Mouse (Mus musculus) kidney, embryonic 15.5 days (tissue): Measurements from ENCODE around the gene Cd6. TPM values are rescaled to one million over a fixed set of nuclear protein-coding genes. Genes with fewer than 3 reads are reported as not detected.

Experiments
- ATAC-seq: fragments of 200-750 bp; cut with Nextera tagmentation; replicated peaks from 2 replicates; pipeline ENCODE4 v1.8.0; 2017; ENCODE audit warnings: moderate TSS enrichment; ENCODE audit not compliant: low FRiP score
- H3K27ac ChIP-seq: fragments of 300-500 bp; sonication (generic); 2 replicates; pipeline ENCODE4 v1.5.1; 2015; ENCODE audit warnings: mild to moderate bottlenecking, inconsistent platforms
- H3K27me3 ChIP-seq: fragments of 300-500 bp; sonication (generic); 2 replicates; pipeline ENCODE4 v1.6.1; 2015; ENCODE audit warnings: inconsistent platforms
- H3K36me3 ChIP-seq: fragments of 300-500 bp; sonication (generic); 2 replicates; pipeline ENCODE4 v1.6.1; 2015; ENCODE audit warnings: inconsistent platforms
- H3K4me1 ChIP-seq: fragments of 300-500 bp; sonication (generic); 2 replicates; pipeline ENCODE4 v1.6.1; 2015; ENCODE audit warnings: inconsistent platforms
- H3K4me2 ChIP-seq: fragments of 300-500 bp; sonication (generic); 2 replicates; pipeline ENCODE4 v1.6.1; 2015; ENCODE audit warnings: moderate library complexity, mild to moderate bottlenecking, inconsistent platforms
- H3K4me3 ChIP-seq: fragments of 300-500 bp; sonication (generic); replicated peaks from 2 replicates; pipeline ENCODE4 v1.5.1; 2015; ENCODE audit warnings: mild to moderate bottlenecking, inconsistent platforms
- H3K9ac ChIP-seq: fragments of 300-500 bp; sonication (generic); 2 replicates; pipeline ENCODE4 v1.6.1; 2015; ENCODE audit warnings: mild to moderate bottlenecking, inconsistent platforms
- H3K9me3 ChIP-seq: fragments of 300-500 bp; sonication (generic); replicated peaks from 2 replicates; pipeline ENCODE4 v1.6.1; 2016; ENCODE audit warnings: inconsistent platforms
- WGBS: fragments of 180-500 bp; shearing (Covaris S2); methylation state at CpG from one replicate; pipeline ENCODE4 v1.1.7; 2015; ENCODE audit warnings: mixed read lengths; 5-methylcytosine and 5-hydroxymethylcytosine counted together
- polyA plus RNA-seq: library from polyadenylated mRNA; unstranded; fragments of >200 nt; fragmentation: Nextera tagmentation; extraction: Ambion mirVana; gene quantifications from 2 replicates; pipeline ENCODE4 v1.2.1, GENCODE M21; 2015

Gene Cd6
- polyA plus RNA-seq, 1 experiment from 2014 or later: 0.26 TPM

GRCm38 (mm10) chr19:10809428-10810175, 20.3 kb downstream of the Cd6 start:
- no peaks in the 10 kb centered on the region for H3K9me3 ChIP-seq
- no peak overlapping the region for H3K4me2 ChIP-seq
- no peak overlapping the region for H3K9ac ChIP-seq
- H3K4me1 ChIP-seq: no peaks in the 10 kb centered on the region
- no peak for ATAC-seq
- H3K36me3 ChIP-seq: no peaks in the 10 kb centered on the region
- no peaks in the 10 kb centered on the region for H3K27me3 ChIP-seq
- no peak overlapping the region for H3K27ac ChIP-seq
- 81% methylated on average over 11 of the region's 11 CpGs for WGBS
- H3K4me3 ChIP-seq: no peak overlapping the region

GRCm38 (mm10) chr19:10808524-10809233, 21.2 kb downstream of the Cd6 start:
- Histone ChIP-seq H3K4me3 (no peak overlapping the region), H3K36me3 (no peaks in the 10 kb centered on the region), H3K27ac (no peak overlapping the region), H3K4me1 (no peaks in the 10 kb centered on the region), H3K27me3 (no peaks in the 10 kb centered on the region), H3K4me2 (no peak overlapping the region), H3K9me3 (no peaks in the 10 kb centered on the region), H3K9ac (no peak overlapping the region)
- ATAC-seq: no peak
- 90% methylated on average over 12 of the region's 12 CpGs for WGBS

GRCm38 (mm10) chr19:10805661-10806285, 24.1 kb downstream of the Cd6 start:
- no peak overlapping the region for H3K9ac ChIP-seq
- no peak overlapping the region for H3K27ac ChIP-seq
- no peak overlapping the region for H3K4me3 ChIP-seq
- no peaks in the 10 kb centered on the region for H3K9me3 ChIP-seq
- no peaks in the 10 kb centered on the region for H3K36me3 ChIP-seq
- H3K4me2 ChIP-seq: no peak overlapping the region
- ATAC-seq: no peak
- no peaks in the 10 kb centered on the region for H3K27me3 ChIP-seq
- H3K4me1 ChIP-seq: 0 out of 2 replicates have a peak, but pooled peaks cover 3% of the 10 kb centered on the region
- WGBS: 80% methylated on average over 11 of the region's 11 CpGs

GRCm38 (mm10) chr19:10804850-10805660, 24.8 kb downstream of the Cd6 start:
- H3K27me3 ChIP-seq: no peaks in the 10 kb centered on the region
- H3K4me2 ChIP-seq: no peak overlapping the region
- no peak for ATAC-seq
- H3K4me3 ChIP-seq: no peak overlapping the region
- WGBS: 84% methylated on average over 2 of the region's 2 CpGs
- 0 out of 2 replicates have a peak, but pooled peaks cover 3% of the 10 kb centered on the region for H3K4me1 ChIP-seq
- H3K9me3 ChIP-seq: no peaks in the 10 kb centered on the region
- H3K9ac ChIP-seq: no peak overlapping the region
- no peak overlapping the region for H3K27ac ChIP-seq
- H3K36me3 ChIP-seq: no peaks in the 10 kb centered on the region

- H3K4me2 ChIP-seq: no peak overlapping the region
- H3K27me3 ChIP-seq: no peaks in the 10 kb centered on the region
- H3K9me3 ChIP-seq: no peaks in the 10 kb centered on the region
- ATAC-seq: no peak
- no peak overlapping the region for H3K4me3 ChIP-seq
- no peak overlapping the region for H3K9ac ChIP-seq
- 66% methylated on average over 5 of the region's 5 CpGs for WGBS
- H3K36me3 ChIP-seq: no peaks in the 10 kb centered on the region
- 0 out of 2 replicates have a peak, but pooled peaks cover 3% of the 10 kb centered on the region for H3K4me1 ChIP-seq
- H3K27ac ChIP-seq: no peak overlapping the region
Observed at GRCm38 (mm10) chr19:10803751-10804150, 26.1 kb downstream of the Cd6 start.

- Histone ChIP-seq H3K36me3 (no peaks in the 10 kb centered on the region), H3K4me3 (no peak overlapping the region), H3K27ac (no peak overlapping the region), H3K9ac (no peak overlapping the region), H3K4me2 (no peak overlapping the region), H3K27me3 (no peaks in the 10 kb centered on the region), H3K4me1 (0 out of 2 replicates have a peak, but pooled peaks cover 3% of the 10 kb centered on the region), H3K9me3 (no peaks in the 10 kb centered on the region)
- 88% methylated on average over 6 of the region's 6 CpGs for WGBS
- ATAC-seq: no peak
Observed at GRCm38 (mm10) chr19:10801906-10802305, 28.0 kb downstream of the Cd6 start.

GRCm38 (mm10) chr19:10801070-10801469, 28.8 kb downstream of the Cd6 start:
- Histone ChIP-seq H3K27ac (no peak overlapping the region), H3K9ac (no peak overlapping the region), H3K27me3 (no peaks in the 10 kb centered on the region), H3K4me3 (no peak overlapping the region), H3K4me1 (0 out of 2 replicates have a peak, but pooled peaks cover 3% of the 10 kb centered on the region), H3K36me3 (no peaks in the 10 kb centered on the region), H3K4me2 (no peak overlapping the region), H3K9me3 (no peaks in the 10 kb centered on the region)
- WGBS: 75% methylated on average over 6 of the region's 6 CpGs
- ATAC-seq: no peak

GRCm38 (mm10) chr19:10799155-10799554, 30.7 kb downstream of the Cd6 start:
- H3K4me2 ChIP-seq: no peak overlapping the region
- no peak overlapping the region for H3K4me3 ChIP-seq
- H3K4me1 ChIP-seq: 0 out of 2 replicates have a peak, but pooled peaks cover 3% of the 10 kb centered on the region
- no peak for ATAC-seq
- no peak overlapping the region for H3K9ac ChIP-seq
- H3K9me3 ChIP-seq: no peaks in the 10 kb centered on the region
- no peak overlapping the region for H3K27ac ChIP-seq
- 90% methylated on average over 17 of the region's 17 CpGs for WGBS
- H3K36me3 ChIP-seq: no peaks in the 10 kb centered on the region
- no peaks in the 10 kb centered on the region for H3K27me3 ChIP-seq

GRCm38 (mm10) chr19:10798576-10798975, 31.3 kb downstream of the Cd6 start:
- no peak overlapping the region for H3K9ac ChIP-seq
- ATAC-seq: no peak
- H3K27me3 ChIP-seq: no peaks in the 10 kb centered on the region
- no peak overlapping the region for H3K27ac ChIP-seq
- 70% methylated on average over 10 of the region's 10 CpGs for WGBS
- H3K4me1 ChIP-seq: 0 out of 2 replicates have a peak, but pooled peaks cover 3% of the 10 kb centered on the region
- no peak overlapping the region for H3K4me3 ChIP-seq
- no peaks in the 10 kb centered on the region for H3K9me3 ChIP-seq
- no peak overlapping the region for H3K4me2 ChIP-seq
- no peaks in the 10 kb centered on the region for H3K36me3 ChIP-seq

GRCm38 (mm10) chr19:10794916-10795315, 34.9 kb downstream of the Cd6 start:
- H3K27me3 ChIP-seq: no peaks in the 10 kb centered on the region
- no peak for ATAC-seq
- no peaks in the 10 kb centered on the region for H3K9me3 ChIP-seq
- no peaks in the 10 kb centered on the region for H3K36me3 ChIP-seq
- H3K27ac ChIP-seq: no peak overlapping the region
- H3K4me1 ChIP-seq: no peaks in the 10 kb centered on the region
- no peak overlapping the region for H3K4me3 ChIP-seq
- H3K9ac ChIP-seq: no peak overlapping the region
- no peak overlapping the region for H3K4me2 ChIP-seq
- 95% methylated on average over 1 of the region's 1 CpGs for WGBS

- Histone ChIP-seq H3K4me1 (no peaks in the 10 kb centered on the region), H3K4me3 (no peak overlapping the region), H3K36me3 (no peaks in the 10 kb centered on the region), H3K27me3 (no peaks in the 10 kb centered on the region), H3K4me2 (no peak overlapping the region), H3K27ac (no peak overlapping the region), H3K9ac (no peak overlapping the region), H3K9me3 (no peaks in the 10 kb centered on the region)
- WGBS: 50% methylated on average over 3 of the region's 3 CpGs
- no peak for ATAC-seq
Observed at GRCm38 (mm10) chr19:10793044-10793443, 36.8 kb downstream of the Cd6 start.
